Mouse (Mus musculus) kidney, embryonic 16.5 days (tissue): Measurements from ENCODE around the gene Tbcc. TPM values are rescaled to one million over a fixed set of nuclear protein-coding genes. Genes with fewer than 3 reads are reported as not detected.
"Not testable (repeated sequence)": the region's sequence is repeated elsewhere in the genome, so short reads cannot be mapped to it uniquely, and the experiment has no call there.

Experiments used
- ATAC-seq: fragments of 200-750 bp; cut with Nextera tagmentation; 2 replicates; pipeline ENCODE4 v1.8.0; 2017; ENCODE audit warnings: moderate TSS enrichment; ENCODE audit not compliant: low FRiP score, low TSS enrichment
- H3K27ac ChIP-seq: fragments of 300-500 bp; sonication (generic); 2 replicates; pipeline ENCODE4 v1.5.1; 2014; ENCODE audit warnings: low read length
- H3K27me3 ChIP-seq: fragments of 300-500 bp; sonication (generic); 2 replicates; pipeline ENCODE4 v1.6.1; 2014; ENCODE audit warnings: low read length, control low read depth, mixed read lengths; ENCODE audit not compliant: insufficient read depth
- H3K36me3 ChIP-seq: fragments of 300-500 bp; sonication (generic); 2 replicates; pipeline ENCODE4 v1.6.1; 2014; ENCODE audit warnings: low read length, control low read depth, mixed read lengths; ENCODE audit not compliant: insufficient read depth
- H3K4me1 ChIP-seq: fragments of 300-500 bp; sonication (generic); 2 replicates; pipeline ENCODE4 v1.6.1; 2014; ENCODE audit warnings: low read length, control low read depth, mixed read lengths; ENCODE audit not compliant: insufficient read depth
- H3K4me2 ChIP-seq: fragments of 300-500 bp; sonication (generic); replicated peaks from 2 replicates; pipeline ENCODE4 v1.6.1; 2014; ENCODE audit warnings: low read depth, low read length
- H3K4me3 ChIP-seq: fragments of 300-500 bp; sonication (generic); 2 replicates; pipeline ENCODE4 v1.5.1; 2014; ENCODE audit warnings: mild to moderate bottlenecking, low read length
- H3K9ac ChIP-seq: fragments of 300-500 bp; sonication (generic); replicated peaks from 2 replicates; pipeline ENCODE4 v1.6.1; 2014; ENCODE audit warnings: low read length
- H3K9me3 ChIP-seq: fragments of 300-500 bp; sonication (generic); 2 replicates; pipeline ENCODE4 v1.6.1; 2016; ENCODE audit warnings: low read length, control low read depth
- WGBS: fragments of 180-500 bp; shearing (Covaris S2); extraction: QIAGEN DNeasy Blood & Tissue Kit; methylation state at CpG from one replicate; pipeline ENCODE4 v1.1.7; 2014; 5-methylcytosine and 5-hydroxymethylcytosine counted together
- polyA plus RNA-seq: library from polyadenylated mRNA; unstranded; fragments of >200 nt; fragmentation: Nextera tagmentation; extraction: Ambion mirVana; gene quantifications from 2 replicates; pipeline ENCODE4 v1.2.1, GENCODE M21; 2015

The Tbcc gene
- polyA plus RNA-seq = 49.8 and 54.7 TPM in 2 replicates

GRCm38 (mm10) chr17:46890116-46890815, at the start of gene Tbcc:
Tbcc (plus strand) TSS chr17:46890684.
- Histone ChIP-seq H3K9me3 (no peaks in the 10 kb centered on the region), H3K4me1 (peaks cover 24% of the 10 kb centered on the region), H3K27ac (peak within 1 kb of the TSS; percentile 97), H3K9ac (peak within 1 kb of the TSS; percentile 80), H3K4me2 (peak within 1 kb of the TSS; percentile 95), H3K36me3 (peaks cover 10% of the 10 kb centered on the region), H3K4me3 (peak within 1 kb of the TSS; percentile 62), H3K27me3 (no peaks in the 10 kb centered on the region)
- peak; percentile 89 for ATAC-seq
- WGBS = under 1% methylated on average over 38 of the region's 40 CpGs

DNA sequence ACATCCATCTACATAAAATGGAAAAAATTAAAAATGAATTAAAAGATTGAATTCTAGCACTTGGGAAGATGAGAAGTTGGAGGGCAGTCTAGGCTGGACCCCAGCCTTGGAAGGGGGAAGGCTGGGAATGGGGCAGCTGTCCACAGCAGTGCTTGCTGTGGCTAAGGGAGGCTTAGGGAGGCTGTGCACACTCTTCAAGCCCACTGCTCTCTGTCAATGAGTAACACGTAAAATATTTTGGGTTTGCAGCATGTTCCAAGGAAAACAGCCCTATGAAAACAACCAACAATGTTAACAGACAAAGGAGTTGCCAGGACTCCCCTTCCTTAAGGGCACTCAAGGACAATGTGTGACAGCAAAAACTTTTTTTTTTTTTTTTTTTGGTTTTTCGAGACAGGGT, 47.5 kb upstream of the Tbcc start:
- peaks cover 37% of the 10 kb centered on the region for H3K4me1 ChIP-seq
- H3K36me3 ChIP-seq = no peaks in the 10 kb centered on the region
- H3K9me3 ChIP-seq = no peaks in the 10 kb centered on the region
- 36% methylated on average over 2 of the region's 2 CpGs for WGBS
- ATAC-seq = peak; percentile 67
- no peak overlapping the region for H3K27ac ChIP-seq
- H3K4me2 ChIP-seq = no peak overlapping the region
- no peak overlapping the region for H3K9ac ChIP-seq
- no peak overlapping the region for H3K4me3 ChIP-seq
- H3K27me3 ChIP-seq = no peaks in the 10 kb centered on the region

- ATAC-seq = peak; percentile 56; the same call in 1 of the 2 replicates
- Histone ChIP-seq H3K9ac (no peak overlapping the region), H3K27me3 (no peaks in the 10 kb centered on the region), H3K4me2 (no peak overlapping the region), H3K36me3 (no peaks in the 10 kb centered on the region), H3K9me3 (no peaks in the 10 kb centered on the region), H3K27ac (no peak overlapping the region), H3K4me3 (no peak overlapping the region), H3K4me1 (peaks cover 33% of the 10 kb centered on the region)
- WGBS = 35% methylated on average over 7 of the region's 7 CpGs
Measured at GRCm38 (mm10) chr17:46843716-46844115, 46.8 kb upstream of the Tbcc start.

DNA sequence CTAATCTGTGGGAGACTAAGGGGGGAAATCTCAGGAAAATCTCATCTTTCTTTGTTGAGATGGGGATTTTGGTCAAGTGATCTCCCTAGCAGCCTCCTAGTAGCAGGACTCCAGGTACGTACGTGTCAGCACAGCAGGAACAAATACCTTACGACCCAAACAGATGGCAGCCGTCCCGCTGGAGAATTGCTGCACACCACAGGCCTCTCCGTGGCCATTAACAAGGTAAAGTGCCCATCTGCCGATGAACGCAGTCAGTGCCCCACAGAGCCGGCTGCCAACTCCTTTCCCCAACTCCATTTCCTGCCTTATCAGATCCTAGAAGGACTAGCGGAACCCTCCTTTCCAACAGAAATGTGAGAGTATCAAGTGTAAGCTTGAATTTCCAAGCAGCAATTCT, 45.7 kb upstream of the Tbcc start:
- 27% methylated on average over 10 of the region's 10 CpGs for WGBS
- H3K4me1 ChIP-seq = peaks cover 35% of the 10 kb centered on the region

GRCm38 (mm10) chr17:46845262-46845661, 45.2 kb upstream of the Tbcc start:
- ATAC-seq = no peak

More for the DNA sequence above, 45.7 kb upstream of the Tbcc start:
- Histone ChIP-seq H3K9ac (peak overlapping the region; percentile 9; the same call in 1 of the 2 replicates), H3K27ac (no peak overlapping the region), H3K36me3 (no peaks in the 10 kb centered on the region), H3K4me3 (no peak overlapping the region), H3K4me2 (no peak overlapping the region), H3K27me3 (no peaks in the 10 kb centered on the region), H3K9me3 (no peaks in the 10 kb centered on the region)
- no peak for ATAC-seq

DNA sequence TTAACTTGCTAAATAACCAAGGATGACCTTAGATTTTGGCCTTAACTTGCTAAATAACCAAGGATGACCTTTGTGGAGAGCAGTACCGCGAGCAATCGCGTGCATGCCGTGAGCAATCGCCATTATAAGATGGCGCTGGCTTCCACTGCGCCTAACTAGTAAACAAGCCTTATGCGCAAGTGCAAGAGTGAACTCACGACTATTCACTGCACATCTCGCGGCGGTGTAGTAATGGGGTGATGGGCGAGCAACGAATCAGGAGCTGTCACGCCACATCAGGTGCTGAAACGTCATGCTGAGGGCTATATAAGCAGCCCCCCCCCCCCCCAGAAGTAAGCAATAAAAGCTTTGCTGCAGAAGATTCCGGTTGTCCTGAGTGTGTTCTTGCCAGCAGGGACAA, 43.9 kb upstream of the Tbcc start:
- H3K4me2 ChIP-seq, H3K36me3 ChIP-seq, ATAC-seq, H3K9ac ChIP-seq, H3K9me3 ChIP-seq, H3K4me3 ChIP-seq, H3K27me3 ChIP-seq, H3K27ac ChIP-seq: not testable (repeated sequence)
- H3K4me1 ChIP-seq = peaks cover 35% of the 10 kb centered on the region
- 92% methylated on average over 18 of the region's 18 CpGs for WGBS

More at GRCm38 (mm10) chr17:46845262-46845661, 45.2 kb upstream of the Tbcc start:
- Histone ChIP-seq H3K27ac (no peak overlapping the region), H3K4me1 (peaks cover 35% of the 10 kb centered on the region), H3K4me3 (no peak overlapping the region), H3K9me3 (no peaks in the 10 kb centered on the region), H3K9ac (peak overlapping the region; percentile 9; the same call in 1 of the 2 replicates), H3K4me2 (no peak overlapping the region), H3K36me3 (no peaks in the 10 kb centered on the region), H3K27me3 (no peaks in the 10 kb centered on the region)
- WGBS = 47% methylated on average over 12 of the region's 12 CpGs

- no peak for ATAC-seq
- Histone ChIP-seq H3K27me3 (no peaks in the 10 kb centered on the region), H3K27ac (no peak overlapping the region), H3K4me2 (no peak overlapping the region), H3K4me3 (no peak overlapping the region), H3K9me3 (no peaks in the 10 kb centered on the region), H3K4me1 (peaks cover 32% of the 10 kb centered on the region), H3K9ac (no peak overlapping the region), H3K36me3 (no peaks in the 10 kb centered on the region)
- 94% methylated on average over 7 of the region's 7 CpGs for WGBS
Measured at GRCm38 (mm10) chr17:46847206-46847605, 43.3 kb upstream of the Tbcc start.

DNA sequence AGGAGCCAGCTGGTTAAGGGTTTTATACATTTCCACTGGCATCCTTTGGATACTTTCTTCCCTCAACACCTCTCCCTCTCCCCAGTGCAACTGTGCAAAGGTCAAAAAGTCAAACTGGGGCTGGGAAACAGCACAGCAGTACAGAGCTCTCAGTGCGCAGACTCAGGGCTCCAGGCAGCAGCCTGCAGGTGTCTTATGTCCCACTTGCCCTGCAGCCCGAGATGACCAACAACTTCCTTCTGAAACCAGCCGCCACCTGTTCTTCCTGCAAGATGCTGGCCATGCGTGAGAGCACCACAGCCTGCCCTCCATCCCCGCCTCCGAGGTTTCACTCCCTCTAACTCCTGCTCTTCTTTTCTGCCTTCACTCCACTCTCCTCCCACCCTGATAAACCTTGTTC, 37.8 kb upstream of the Tbcc start:
- peak; percentile 70 for ATAC-seq
- no peak overlapping the region for H3K9ac ChIP-seq
- no peaks in the 10 kb centered on the region for H3K27me3 ChIP-seq
- WGBS = 10% methylated on average over 6 of the region's 6 CpGs
- H3K4me1 ChIP-seq = peaks cover 39% of the 10 kb centered on the region
- H3K9me3 ChIP-seq = no peaks in the 10 kb centered on the region
- H3K36me3 ChIP-seq = no peaks in the 10 kb centered on the region
- H3K4me2 ChIP-seq = no peak overlapping the region
- no peak overlapping the region for H3K4me3 ChIP-seq
- H3K27ac ChIP-seq = peak overlapping the region; percentile 100

GRCm38 (mm10) chr17:46853281-46853680, 37.2 kb upstream of the Tbcc start:
- ATAC-seq = no peak
- peaks cover 39% of the 10 kb centered on the region for H3K4me1 ChIP-seq
- no peak overlapping the region for H3K4me3 ChIP-seq
- peak overlapping the region; percentile 7; the same call in 1 of the 2 replicates for H3K4me2 ChIP-seq
- H3K27me3 ChIP-seq = no peaks in the 10 kb centered on the region
- no peaks in the 10 kb centered on the region for H3K36me3 ChIP-seq
- H3K9ac ChIP-seq = 0 out of 2 replicates have a peak overlapping the region, but pooled peaks have one; percentile 40
- H3K27ac ChIP-seq = peak overlapping the region; percentile 100
- no peaks in the 10 kb centered on the region for H3K9me3 ChIP-seq
- 32% methylated on average over 6 of the region's 6 CpGs for WGBS

GRCm38 (mm10) chr17:46854096-46854495, 36.4 kb upstream of the Tbcc start:
- H3K36me3 ChIP-seq = no peaks in the 10 kb centered on the region
- H3K4me1 ChIP-seq = peaks cover 34% of the 10 kb centered on the region
- 83% methylated on average over 7 of the region's 7 CpGs for WGBS
- ATAC-seq = no peak
- peak overlapping the region; percentile 100 for H3K27ac ChIP-seq
- H3K27me3 ChIP-seq = no peaks in the 10 kb centered on the region
- H3K4me2 ChIP-seq = peak overlapping the region; percentile 79; the same call in 1 of the 2 replicates
- H3K9me3 ChIP-seq = no peaks in the 10 kb centered on the region
- H3K9ac ChIP-seq = peak overlapping the region; percentile 31; the same call in 1 of the 2 replicates
- H3K4me3 ChIP-seq = no peak overlapping the region
